Mouse (Mus musculus) lung, embryonic 16.5 days (tissue): ENCODE measurements at regions not wholly inside any gene's neighbourhood (a gene's known extent, or its start where the extent isn't known, plus 50 kb on each side); places are given as distances from the start of the nearest gene placed in this dataset.

Experiments used
- ATAC-seq: fragments of 200-750 bp; cut with Nextera tagmentation; 2 replicates; pipeline ENCODE4 v1.8.0; 2017; ENCODE audit warnings: low read depth, mild to moderate bottlenecking, moderate library complexity
- H3K27ac ChIP-seq: fragments of 300-500 bp; sonication (generic); 2 replicates; pipeline ENCODE4 v1.5.1; 2014; ENCODE audit warnings: mild to moderate bottlenecking, control low read depth, low read length
- H3K27me3 ChIP-seq: fragments of 300-500 bp; sonication (generic); 2 replicates; pipeline ENCODE4 v1.6.1; 2014; ENCODE audit warnings: low read depth, low read length, mixed read lengths; ENCODE audit not compliant: control insufficient read depth, insufficient read depth
- H3K36me3 ChIP-seq: fragments of 300-500 bp; sonication (generic); 2 replicates; pipeline ENCODE4 v1.6.1; 2014; ENCODE audit warnings: low read length; ENCODE audit not compliant: control insufficient read depth, insufficient read depth
- H3K4me1 ChIP-seq: fragments of 300-500 bp; sonication (generic); replicated peaks from 2 replicates; pipeline ENCODE4 v1.6.1; 2014; ENCODE audit warnings: low read length, mixed read lengths; ENCODE audit not compliant: control insufficient read depth, insufficient read depth
- H3K4me2 ChIP-seq: fragments of 300-500 bp; sonication (generic); 2 replicates; pipeline ENCODE4 v1.6.1; 2014; ENCODE audit warnings: low read depth, low read length, control low read depth
- H3K4me3 ChIP-seq: fragments of 300-500 bp; sonication (generic); 2 replicates; pipeline ENCODE4 v1.5.1; 2014; ENCODE audit warnings: mild to moderate bottlenecking, low read length, control low read depth
- H3K9ac ChIP-seq: fragments of 300-500 bp; sonication (generic); 2 replicates; pipeline ENCODE4 v1.6.1; 2014; ENCODE audit warnings: low read length, control low read depth
- H3K9me3 ChIP-seq: fragments of 300-500 bp; sonication (generic); 2 replicates; pipeline ENCODE4 v1.6.1; 2016; ENCODE audit warnings: low read length; ENCODE audit not compliant: control insufficient read depth
- WGBS: fragments of 180-500 bp; shearing (Covaris S2); extraction: QIAGEN DNeasy Blood & Tissue Kit; methylation state at CpG from one replicate; pipeline ENCODE4 v1.1.7; 2014; 5-methylcytosine and 5-hydroxymethylcytosine counted together

- no peaks in the 10 kb centered on the region for H3K27me3 ChIP-seq
- no peak overlapping the region for H3K9ac ChIP-seq
- H3K27ac ChIP-seq, result no peak overlapping the region
- no peak overlapping the region for H3K4me2 ChIP-seq
- H3K4me1 ChIP-seq, result no peaks in the 10 kb centered on the region
- no peaks in the 10 kb centered on the region for H3K36me3 ChIP-seq
- no peaks in the 10 kb centered on the region for H3K9me3 ChIP-seq
- 76% methylated on average over 1 of the region's 1 CpGs for WGBS
- H3K4me3 ChIP-seq, result no peak overlapping the region
- no peak for ATAC-seq
These were observed 240.7 kb upstream of the Tsc22d2 start for GRCm38 (mm10) chr3:58173821-58174220.

DNA sequence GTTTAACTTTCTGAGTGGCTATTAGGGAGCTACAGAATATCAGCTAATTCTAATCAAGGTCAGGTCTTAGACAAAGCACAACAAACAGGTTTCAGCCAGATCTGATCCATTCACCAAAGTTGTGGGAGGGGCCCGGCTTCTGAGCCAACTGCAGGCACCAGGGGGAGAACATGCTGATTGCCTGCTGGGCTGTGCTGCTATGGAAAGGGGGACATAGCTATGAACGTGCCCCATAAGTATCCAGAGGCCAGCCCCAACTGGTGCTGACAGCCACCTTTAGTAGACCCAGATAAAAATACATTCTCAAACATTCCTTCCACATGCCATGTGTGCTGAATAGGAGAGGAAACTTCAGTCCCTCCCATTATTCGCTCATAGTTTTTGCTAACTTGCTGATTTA lies 232.8 kb upstream of the Tsc22d2 start:
- Histone ChIP-seq H3K4me2 (no peak overlapping the region), H3K9ac (no peak overlapping the region), H3K4me1 (no peaks in the 10 kb centered on the region), H3K27ac (no peak overlapping the region), H3K36me3 (no peaks in the 10 kb centered on the region), H3K9me3 (no peaks in the 10 kb centered on the region), H3K27me3 (no peaks in the 10 kb centered on the region), H3K4me3 (no peak overlapping the region)
- 37% methylated on average over 3 of the region's 3 CpGs for WGBS
- ATAC-seq, result no peak

DNA sequence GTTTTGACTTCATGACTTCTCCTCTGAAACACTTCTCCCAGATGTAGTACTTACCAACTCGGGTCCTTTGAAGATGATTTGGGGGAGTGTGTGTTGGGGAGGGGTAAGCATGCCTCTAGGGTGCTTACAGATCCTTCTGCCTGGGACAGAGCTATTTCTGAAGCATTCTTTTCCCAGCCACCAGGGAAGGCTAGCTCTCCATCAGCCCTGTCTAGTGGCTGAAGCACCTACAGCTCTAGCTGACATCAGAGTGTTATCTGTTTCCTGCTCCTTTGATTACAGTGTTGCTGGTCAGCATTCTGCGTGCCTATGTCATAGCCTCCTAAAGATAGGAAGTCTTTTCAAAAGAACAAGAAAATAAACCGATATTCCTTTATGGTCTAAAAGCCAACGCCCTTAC lies 232.2 kb upstream of the Tsc22d2 start:
- no peak for ATAC-seq
- Histone ChIP-seq H3K9ac (no peak overlapping the region), H3K4me3 (no peak overlapping the region), H3K4me1 (no peaks in the 10 kb centered on the region), H3K9me3 (no peaks in the 10 kb centered on the region), H3K27me3 (no peaks in the 10 kb centered on the region), H3K4me2 (no peak overlapping the region), H3K27ac (no peak overlapping the region), H3K36me3 (no peaks in the 10 kb centered on the region)
- WGBS, result 46% methylated on average over 4 of the region's 4 CpGs

DNA sequence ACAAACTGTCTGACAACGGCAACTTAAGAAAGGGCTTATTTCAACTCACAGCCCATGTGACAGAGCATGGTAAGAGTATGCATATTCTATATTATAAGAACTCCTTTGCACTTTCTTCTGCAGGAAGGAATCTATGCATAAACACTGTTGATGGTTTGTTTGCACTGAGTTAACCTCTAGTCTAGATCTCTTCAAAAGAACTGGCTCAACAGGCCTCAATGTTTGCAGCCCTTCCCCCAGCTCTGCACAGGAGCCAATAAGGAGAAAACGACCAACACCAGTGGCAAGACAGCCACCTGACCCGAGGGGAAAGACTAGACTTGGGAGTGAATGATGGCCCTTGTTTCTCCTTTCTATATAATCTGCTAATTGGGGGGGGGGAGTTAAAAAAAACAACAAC lies 231.2 kb upstream of the Tsc22d2 start:
- WGBS, result 21% methylated on average over 3 of the region's 3 CpGs
- Histone ChIP-seq H3K9me3 (no peaks in the 10 kb centered on the region), H3K4me1 (no peaks in the 10 kb centered on the region), H3K27ac (no peak overlapping the region), H3K4me3 (no peak overlapping the region), H3K9ac (no peak overlapping the region), H3K27me3 (no peaks in the 10 kb centered on the region), H3K36me3 (no peaks in the 10 kb centered on the region), H3K4me2 (no peak overlapping the region)
- no peak; the same call in 1 of the 2 replicates for ATAC-seq

DNA sequence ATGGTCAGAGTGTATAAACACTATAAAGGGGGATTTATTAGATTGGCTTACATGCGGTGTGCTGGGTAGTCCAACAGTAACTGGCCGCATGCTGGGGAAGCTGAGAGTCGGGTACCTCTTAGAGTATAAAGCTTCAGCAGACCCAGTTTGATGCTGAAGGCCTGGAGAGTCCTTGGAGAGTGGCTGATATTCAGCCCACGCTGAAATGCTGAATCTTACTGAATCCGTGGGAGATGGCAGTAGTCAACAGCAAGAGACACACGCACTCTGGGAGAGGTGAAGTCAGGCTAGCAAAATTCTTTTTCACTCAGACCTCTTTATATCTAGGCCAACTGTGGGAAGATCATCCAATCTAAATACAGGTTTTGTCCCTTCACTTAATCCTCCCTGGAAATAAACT lies 214.1 kb upstream of the Tsc22d2 start:
- H3K4me3 ChIP-seq, result no peak overlapping the region
- H3K4me1 ChIP-seq, result no peaks in the 10 kb centered on the region
- no peaks in the 10 kb centered on the region for H3K27me3 ChIP-seq
- no peak overlapping the region for H3K27ac ChIP-seq
- H3K36me3 ChIP-seq, result no peaks in the 10 kb centered on the region
- no peak overlapping the region for H3K4me2 ChIP-seq
- peaks cover 3% of the 10 kb centered on the region; the same call in 1 of the 2 replicates for H3K9me3 ChIP-seq
- H3K9ac ChIP-seq, result no peak overlapping the region
- no peak for ATAC-seq
- 88% methylated on average over 6 of the region's 6 CpGs for WGBS

- ATAC-seq, result no peak
- H3K9me3 ChIP-seq, result peaks cover 3% of the 10 kb centered on the region; the same call in 1 of the 2 replicates
- H3K9ac ChIP-seq, result no peak overlapping the region
- WGBS, result 26% methylated on average over 5 of the region's 5 CpGs
- no peak overlapping the region for H3K27ac ChIP-seq
- 0 out of 2 replicates have a peak, but pooled peaks cover 2% of the 10 kb centered on the region for H3K4me1 ChIP-seq
- no peaks in the 10 kb centered on the region for H3K36me3 ChIP-seq
- H3K4me3 ChIP-seq, result no peak overlapping the region
- H3K27me3 ChIP-seq, result no peaks in the 10 kb centered on the region
- H3K4me2 ChIP-seq, result no peak overlapping the region
These were observed 211.7 kb upstream of the Tsc22d2 start for GRCm38 (mm10) chr3:58202816-58203215.

DNA sequence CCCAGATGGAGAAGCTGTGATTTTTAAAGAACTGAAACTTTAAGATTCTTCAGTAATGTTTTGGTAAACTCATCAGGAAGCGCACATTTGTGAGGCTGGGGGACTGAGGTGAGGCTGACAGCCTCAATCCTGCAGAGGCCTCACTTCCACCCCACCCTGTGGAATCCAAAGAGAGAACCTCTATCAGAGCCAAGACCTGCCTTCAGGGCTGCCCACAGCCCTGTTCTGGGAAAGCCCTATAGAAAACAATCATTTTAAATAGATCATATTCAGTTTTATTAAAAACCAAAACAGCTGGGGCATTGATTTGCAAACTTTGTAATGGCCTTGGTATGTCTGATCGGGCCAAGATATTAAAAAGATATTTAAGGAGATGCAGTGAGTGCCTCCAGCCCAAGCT lies 210.7 kb upstream of the Tsc22d2 start:
- Histone ChIP-seq H3K27me3 (no peaks in the 10 kb centered on the region), H3K9ac (no peak overlapping the region), H3K9me3 (peaks cover 3% of the 10 kb centered on the region; the same call in 1 of the 2 replicates), H3K36me3 (no peaks in the 10 kb centered on the region), H3K27ac (no peak overlapping the region), H3K4me1 (0 out of 2 replicates have a peak, but pooled peaks cover 2% of the 10 kb centered on the region), H3K4me3 (no peak overlapping the region), H3K4me2 (no peak overlapping the region)
- WGBS, result 75% methylated on average over 2 of the region's 2 CpGs
- no peak for ATAC-seq

- ATAC-seq, result no peak
- Histone ChIP-seq H3K27me3 (no peaks in the 10 kb centered on the region), H3K4me2 (no peak overlapping the region), H3K4me3 (no peak overlapping the region), H3K27ac (no peak overlapping the region), H3K36me3 (no peaks in the 10 kb centered on the region), H3K4me1 (0 out of 2 replicates have a peak, but pooled peaks cover 2% of the 10 kb centered on the region), H3K9ac (no peak overlapping the region), H3K9me3 (no peaks in the 10 kb centered on the region)
- WGBS, result 81% methylated on average over 2 of the region's 2 CpGs
These were observed 209.0 kb upstream of the Tsc22d2 start for GRCm38 (mm10) chr3:58205526-58205925.

DNA sequence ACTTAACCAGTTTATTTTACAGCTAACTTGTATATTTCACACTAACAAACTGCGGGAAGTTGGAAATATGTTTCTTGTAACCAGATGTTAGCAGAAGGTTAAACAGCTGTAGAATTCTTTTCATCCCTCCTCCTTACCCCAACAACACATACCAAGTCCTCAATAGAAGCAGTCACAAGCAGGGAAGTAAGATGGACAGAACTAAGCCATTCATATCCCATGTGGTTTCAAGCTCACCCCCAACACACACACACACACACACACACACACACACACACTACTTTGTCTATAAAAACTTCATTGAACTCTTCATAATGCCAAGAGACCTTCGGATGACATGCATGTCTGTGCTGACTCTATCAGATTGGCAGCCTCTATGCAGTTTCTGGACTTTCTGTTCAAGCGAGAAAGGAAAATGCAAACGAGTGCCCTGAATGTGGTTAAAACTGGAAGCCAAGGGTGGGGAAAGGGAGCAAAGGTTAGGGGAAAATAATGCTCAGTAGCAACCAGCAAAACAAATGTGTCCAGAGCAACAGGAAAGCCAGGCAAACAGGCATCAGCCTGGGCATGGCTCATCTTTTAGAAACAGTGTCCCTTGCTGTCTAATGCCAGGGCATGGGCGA lies 207.6 kb upstream of the Tsc22d2 start:
- no peak for ATAC-seq
- Histone ChIP-seq H3K9ac (no peak overlapping the region), H3K27me3 (no peaks in the 10 kb centered on the region), H3K9me3 (no peaks in the 10 kb centered on the region), H3K4me3 (no peak overlapping the region), H3K27ac (no peak overlapping the region), H3K4me2 (no peak overlapping the region), H3K36me3 (no peaks in the 10 kb centered on the region), H3K4me1 (0 out of 2 replicates have a peak, but pooled peaks cover 2% of the 10 kb centered on the region)
- 65% methylated on average over 5 of the region's 5 CpGs for WGBS

DNA sequence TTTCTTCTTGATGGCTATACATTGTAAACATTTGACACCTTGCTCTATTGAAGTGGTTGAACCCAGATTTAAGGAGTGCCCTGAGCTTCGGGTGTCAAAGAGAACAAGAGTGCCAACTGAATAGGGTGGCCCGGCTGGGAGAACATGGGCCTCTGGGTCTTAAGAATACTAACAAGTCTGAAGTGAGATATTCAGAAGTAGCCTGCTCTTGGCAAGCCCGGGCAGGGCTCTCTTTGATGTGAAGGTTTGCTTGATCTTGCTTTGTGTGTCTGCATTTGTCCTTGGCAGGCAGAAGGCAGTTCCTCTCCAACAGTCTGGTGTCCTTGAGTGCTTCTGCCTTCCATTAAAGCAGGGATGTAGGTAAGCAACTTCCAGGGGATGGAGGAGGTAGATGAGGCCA lies 203.5 kb upstream of the Tsc22d2 start:
- Histone ChIP-seq H3K36me3 (no peaks in the 10 kb centered on the region), H3K9ac (no peak overlapping the region), H3K27me3 (no peaks in the 10 kb centered on the region), H3K27ac (no peak overlapping the region), H3K4me2 (no peak overlapping the region), H3K4me1 (0 out of 2 replicates have a peak, but pooled peaks cover 2% of the 10 kb centered on the region), H3K9me3 (no peaks in the 10 kb centered on the region), H3K4me3 (no peak overlapping the region)
- 23% methylated on average over 3 of the region's 3 CpGs for WGBS
- no peak for ATAC-seq
